Mouse (Mus musculus) fat pad, adult 2 months (tissue): ENCODE data around the gene Tmc5.
A peak's percentile ranks its signal among the peaks of the same experiment; 100 is the strongest.

ENCODE experiments used
- DNase-seq: peaks from one replicate; pipeline ENCODE4 v3.0.0-alpha.2; 2011; ENCODE audit warnings: low read depth, low spot score; ENCODE audit errors: extremely low read depth

The Tmc5 gene

DNA sequence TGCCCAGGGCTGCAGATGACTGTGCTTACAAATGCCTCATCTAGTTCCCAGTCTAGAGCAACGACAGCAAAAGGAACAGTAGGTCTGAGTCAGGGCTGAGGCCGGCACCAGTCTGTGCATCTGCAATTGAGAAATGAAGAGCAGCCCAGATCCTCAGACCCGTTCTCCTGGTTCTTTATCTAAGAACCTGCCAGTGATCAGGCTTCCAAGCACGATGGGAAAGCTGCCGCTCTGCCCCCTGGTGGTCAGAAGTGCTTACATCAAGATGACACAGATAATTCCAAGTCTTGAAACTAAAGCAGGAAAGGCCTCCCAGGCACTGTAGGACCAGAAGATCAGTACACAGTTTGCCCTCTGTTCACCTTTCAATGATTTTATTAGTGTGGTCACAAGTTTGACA lies 91.1 kb downstream of the Tmc5 start:
- no peak for DNase-seq

DNA sequence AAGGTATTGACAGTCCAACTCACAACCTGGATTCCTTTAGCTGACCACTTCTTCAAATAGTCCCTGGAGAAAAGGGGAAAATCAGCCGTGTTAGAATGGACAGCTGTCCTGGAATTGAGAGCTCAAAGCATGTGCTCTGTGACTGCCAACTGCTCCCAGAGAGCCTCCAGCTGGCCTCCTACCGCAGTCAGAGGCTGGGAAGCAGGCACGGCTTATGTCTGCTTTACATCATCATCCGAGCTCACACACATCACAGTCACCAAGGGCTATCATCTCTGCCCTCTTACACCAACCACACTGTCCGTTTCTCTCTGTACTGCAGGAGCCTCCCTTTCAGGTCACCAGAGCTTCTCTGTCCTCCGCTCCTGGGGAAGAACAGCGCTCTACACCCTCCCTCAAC lies 92.0 kb downstream of the Tmc5 start:
- no peak for DNase-seq

DNA sequence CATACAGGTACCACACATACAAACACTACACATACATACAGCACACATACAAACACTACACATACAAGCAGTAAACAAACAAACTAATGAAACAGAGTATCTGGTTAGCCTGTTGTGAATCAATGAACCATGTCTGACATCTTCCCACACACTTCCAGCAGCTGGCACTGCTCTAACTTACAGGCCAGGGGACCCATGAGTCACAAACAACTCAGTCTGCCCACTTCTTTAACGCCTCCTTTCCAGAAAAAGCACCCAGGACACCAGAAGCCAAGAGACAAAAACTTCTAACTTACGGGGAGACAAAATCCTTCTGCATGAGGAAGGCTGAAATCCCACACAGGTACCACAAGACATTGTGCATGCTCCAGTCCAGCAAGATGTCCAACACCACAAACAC lies 94.2 kb downstream of the Tmc5 start:
- DNase-seq: no peak

DNA sequence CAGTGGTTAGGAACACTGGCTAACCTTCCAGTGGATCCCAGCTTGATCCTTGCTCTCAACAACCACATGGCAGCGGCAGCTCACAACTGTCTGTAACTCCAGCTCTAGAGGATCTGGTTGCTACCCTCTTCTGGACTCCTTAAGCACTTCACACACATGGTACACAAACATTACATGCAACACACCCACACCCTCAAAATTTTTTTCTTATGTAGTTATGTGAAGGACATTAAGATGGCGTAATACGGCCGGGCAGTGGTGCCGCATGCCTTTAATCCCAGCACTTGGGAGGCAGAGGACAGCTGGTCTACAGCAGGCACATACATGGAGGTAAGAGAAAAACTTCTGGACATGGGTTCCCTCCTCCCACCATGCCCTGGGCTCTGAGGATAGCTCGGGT lies 99.0 kb downstream of the Tmc5 start:
- DNase-seq: no peak

DNA sequence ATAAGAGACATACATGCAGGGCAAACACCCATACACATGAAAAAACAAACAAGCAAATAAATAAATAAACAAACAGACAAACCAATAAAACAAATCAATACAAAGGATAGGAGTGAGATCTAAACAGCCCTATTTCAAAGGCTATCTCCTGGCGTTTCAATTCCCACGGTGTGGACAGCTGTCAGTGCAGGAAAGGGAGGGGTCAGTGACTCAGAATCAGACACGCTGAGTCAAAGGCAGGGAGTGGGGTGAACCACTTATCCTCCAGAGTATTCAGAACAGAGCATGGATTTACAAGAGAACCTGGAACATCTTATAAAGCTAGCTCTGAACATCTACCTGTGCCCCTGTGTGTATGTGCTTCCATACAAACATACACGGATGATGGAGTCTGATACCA lies 100.1 kb downstream of the Tmc5 start:
- no peak for DNase-seq

DNA sequence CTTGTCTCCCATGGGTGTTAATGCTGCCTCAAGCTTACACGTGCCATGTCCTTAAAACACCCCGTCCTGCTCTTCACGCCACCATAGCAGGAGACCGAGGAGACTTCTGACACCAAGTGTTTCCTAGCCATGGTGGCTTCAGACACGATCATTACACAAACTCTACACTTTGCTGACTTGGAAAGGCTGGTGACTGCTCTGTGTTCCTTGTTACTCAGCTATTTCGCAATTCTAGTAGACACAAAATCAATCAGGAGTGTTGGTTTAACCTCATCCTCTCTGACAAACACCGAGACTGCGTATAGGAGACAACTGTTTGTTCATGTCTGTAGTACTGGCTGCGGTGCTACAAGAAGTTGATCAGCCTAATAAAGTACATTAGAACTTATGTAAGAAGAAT lies 101.8 kb downstream of the Tmc5 start:
- DNase-seq: no peak

DNA sequence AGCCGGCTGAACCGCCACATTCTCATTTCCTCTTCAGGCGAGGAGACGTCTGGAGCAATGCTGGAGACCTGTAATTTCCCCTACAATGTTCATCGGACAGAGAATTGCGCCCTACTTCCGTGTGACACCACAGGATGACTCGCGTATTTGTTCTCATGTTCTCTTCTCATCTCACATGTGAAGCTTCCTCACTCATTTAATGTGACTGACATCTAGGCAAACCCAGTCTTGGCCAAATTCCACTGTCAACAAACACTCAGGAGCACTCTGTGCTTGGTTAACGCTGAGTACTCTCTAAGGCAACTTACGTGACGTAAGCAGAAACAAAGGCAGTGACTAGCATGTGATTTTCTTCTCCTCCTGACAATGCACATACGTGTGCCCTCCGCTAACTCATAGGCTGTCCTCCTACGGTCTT lies 106.1 kb downstream of the Tmc5 start:
- DNase-seq: no peak

DNA sequence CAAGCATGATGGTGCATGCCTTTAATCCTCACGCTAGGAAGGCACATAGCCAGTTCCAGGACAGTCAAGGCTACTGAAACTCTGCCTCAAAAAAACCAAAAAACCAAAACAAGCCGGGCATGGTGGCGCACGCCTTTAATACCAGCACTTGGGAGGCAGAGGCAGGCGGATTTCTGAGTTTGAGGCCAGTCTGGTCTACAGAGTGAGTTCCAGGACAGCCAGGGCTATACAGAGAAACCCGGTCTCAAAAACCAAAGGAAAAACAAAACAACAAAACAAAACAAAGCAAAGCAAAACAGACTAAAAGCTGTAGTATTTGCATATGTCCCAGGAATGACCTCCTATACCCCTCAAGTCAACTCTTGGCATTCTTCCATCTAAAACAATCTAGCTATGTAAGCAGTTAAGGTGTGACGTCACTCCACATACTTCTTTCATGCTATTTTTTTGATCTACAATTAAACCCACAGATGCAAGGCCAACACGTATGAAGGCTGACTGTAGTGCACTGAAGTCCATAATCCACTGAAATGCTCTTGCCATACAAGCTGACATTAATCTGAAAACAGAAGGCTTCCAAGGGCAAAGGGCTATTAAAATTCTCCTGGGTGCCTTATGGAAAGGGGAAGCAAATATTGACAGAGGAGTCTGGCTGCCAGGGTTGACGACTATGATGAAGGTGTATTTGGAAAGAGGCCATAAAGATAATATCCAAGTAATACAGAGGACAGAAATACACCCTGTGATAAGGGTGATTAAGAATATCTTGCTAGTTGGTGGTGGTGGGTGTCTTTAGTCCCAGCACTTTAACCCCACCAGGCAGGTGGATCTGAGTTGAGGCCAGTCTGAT lies 107.1 kb downstream of the Tmc5 start:
- DNase-seq: no peak

DNA sequence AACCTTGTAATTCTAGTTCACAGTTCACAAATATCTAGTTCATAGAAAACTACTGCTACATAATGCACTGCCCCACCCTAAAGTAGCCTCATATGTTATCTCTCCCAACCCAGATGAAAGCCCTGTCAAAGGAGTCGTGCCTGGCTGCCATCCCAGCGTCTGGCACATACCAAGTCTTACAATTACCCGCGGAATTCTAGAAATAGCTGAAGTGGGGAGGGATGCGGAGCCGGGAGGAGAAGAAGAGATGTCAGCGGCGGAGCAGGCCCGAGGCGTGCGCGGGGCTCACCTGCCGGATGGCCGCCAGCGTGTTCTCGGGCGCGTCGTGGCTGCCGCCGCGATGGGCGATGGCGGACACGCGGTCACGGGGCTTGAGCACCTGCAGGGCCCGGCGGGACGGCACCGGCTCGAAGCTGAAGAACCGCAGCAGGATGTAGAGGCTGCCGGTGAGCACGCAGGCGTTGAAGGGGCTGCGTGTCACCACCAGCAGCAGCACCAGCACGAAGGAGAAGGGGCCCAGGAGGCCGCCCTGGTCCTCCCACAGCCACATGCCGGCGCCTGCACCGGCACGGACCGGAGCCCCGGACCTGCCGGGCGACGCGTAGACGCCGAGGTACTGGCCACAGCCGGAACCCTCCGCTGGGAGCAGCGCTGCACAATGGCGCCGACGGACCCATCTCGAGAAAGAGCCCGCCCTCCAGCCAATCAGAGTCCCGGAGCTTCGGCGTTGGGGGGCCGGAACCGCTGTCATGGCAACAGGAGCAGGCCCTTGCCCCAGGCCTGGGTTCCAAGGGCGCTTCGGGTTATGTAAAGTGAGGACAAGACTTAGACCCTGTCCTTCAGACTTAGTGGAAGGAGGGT lies 108.2 kb downstream of the Tmc5 start, which contains the start of gene Gde1:
TSS of gene Gde1 (minus strand) at position 678 of the 861 bp plus-strand sequence.
- DNase-seq: no peak

DNA sequence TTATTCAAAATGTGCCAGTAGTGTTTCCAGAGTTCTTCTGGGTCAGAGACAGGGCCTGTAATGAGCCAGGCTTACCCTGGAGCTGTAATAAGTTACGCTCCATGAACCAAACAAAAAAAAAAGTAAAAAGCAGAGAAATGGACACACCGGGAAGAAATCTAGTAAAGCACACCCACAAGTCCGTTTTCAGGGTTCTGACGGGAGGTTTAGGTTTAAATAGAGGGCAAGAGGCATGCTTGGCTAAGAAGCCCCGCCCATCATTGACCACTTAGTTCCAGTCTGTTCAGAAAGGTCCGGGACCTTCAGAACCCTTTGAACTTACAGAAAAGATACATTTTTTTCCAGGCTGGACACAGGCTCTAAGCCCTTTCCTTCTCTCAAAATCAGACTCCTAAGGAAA lies 109.0 kb downstream of the Tmc5 start:
- DNase-seq: no peak

DNA sequence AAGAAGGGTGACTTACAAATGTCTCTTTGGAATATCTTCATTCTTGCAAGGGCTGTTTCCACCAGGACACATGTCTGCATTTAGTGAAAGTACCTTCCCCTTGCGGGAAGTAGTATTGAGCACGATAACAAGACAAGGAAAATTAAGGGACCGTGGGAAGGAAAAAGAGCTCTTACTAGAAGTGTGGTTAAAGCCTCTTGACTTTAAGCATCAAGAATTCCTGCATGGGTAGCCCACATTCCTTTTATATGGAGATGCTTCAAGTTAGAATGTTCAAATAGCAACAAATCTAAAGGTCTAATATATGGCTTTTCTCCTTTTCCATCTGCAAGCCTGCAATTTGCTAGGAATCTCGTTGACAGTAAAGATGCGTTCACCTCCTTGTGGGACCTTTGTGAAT lies 109.4 kb downstream of the Tmc5 start:
- no peak for DNase-seq

DNA sequence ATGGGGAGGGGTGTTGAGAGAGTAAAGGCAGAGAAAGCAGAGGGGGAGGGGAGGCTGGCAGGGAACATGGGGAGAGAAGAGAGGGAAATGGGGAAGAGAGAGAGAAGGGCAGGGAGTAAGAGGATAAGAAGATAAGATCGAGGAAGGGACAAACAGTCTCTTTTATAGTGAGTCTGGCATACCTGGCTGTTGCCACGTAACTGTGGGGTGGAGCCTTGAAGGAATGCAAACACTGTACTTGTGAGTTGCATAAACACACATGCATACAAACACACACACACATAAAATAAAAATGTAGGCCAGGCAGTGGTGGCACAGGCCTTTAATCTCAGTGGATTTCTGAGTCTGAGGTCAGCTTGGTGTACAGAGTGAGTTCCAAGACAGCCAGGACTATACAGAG lies 110.1 kb downstream of the Tmc5 start:
- DNase-seq: no peak

DNA sequence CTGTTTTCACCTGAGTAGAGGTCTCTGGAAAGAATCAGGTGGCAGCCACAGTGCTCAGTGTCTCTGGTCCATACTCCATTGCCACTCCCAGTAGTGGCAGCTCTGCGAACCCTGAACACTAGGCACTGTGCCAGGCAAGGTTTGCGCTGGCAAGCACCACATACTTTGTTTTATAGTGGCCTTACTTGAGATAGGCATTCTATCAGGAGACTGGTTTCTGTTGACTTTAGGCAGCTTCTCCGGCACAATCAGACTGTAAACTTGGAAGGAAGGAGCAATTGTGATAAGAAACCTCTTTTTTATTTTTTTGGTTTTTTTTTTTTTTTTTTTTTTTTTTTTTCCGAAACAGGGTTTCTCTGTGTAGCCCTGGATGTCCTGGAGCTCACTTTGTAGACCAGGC lies 110.9 kb downstream of the Tmc5 start:
- DNase-seq: no peak

DNA sequence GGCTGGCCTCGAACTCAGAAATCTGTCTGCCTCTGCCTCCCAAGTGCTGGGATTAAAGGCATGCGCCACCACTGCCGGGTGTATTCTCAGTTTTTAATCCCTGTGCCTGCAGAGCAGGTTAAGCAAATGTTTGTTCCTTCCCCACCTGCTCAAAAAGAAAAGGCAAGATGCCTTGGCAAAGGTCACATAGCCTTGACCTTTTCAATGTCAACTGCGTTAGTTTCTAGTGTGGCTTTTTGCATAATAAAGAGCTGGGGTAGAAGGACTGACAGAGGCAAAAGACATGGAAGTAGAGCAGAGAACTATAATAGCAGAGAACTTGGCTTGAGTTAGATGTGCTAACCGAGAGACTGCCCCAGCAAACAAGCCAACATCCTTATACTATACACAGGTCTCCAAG lies 113.7 kb downstream of the Tmc5 start:
- no peak for DNase-seq

DNA sequence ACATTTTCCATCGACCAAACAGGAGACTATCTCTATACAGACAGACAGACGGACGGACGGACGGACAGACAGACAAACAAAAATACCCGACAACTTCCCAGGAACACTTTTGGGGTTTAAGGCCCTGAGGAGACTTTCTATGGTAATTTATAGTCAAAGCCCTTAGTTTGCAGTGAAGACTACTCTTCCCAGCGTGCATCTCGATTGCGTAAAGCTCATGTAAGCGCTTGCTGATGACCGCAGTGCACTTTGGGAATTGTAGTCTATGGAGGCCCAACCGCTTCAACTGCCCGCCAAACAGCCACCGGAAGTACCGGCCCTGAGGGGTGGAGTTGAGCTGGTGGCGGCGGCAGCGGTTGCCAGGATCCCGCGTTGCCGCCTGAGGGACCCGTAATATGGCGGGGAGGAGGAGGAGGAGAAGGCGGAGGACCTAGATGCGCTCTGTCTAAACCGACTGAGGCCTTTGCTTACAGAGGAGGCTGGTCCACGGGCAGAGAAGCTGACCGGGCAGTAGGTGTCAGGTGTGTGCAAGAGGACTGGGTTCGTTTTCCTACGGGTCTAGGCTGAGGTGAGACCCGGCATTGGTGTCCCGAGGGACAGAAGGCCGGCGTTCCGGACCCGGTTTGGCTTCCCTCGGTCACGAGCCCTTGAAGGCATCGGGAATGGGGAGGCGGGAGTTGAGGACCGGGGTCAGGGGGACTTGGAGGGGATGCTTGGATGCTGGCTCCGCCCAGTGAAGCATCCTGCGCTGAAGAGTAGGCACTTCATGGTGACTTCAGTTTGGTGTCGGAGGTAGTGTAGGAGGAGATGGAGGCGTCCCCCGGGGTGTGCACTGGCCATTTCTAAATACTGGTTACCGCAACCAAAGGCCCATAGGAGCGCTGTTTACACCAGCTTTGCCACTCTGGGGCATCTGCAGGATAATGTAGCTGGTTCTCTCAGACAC lies 115.4 kb downstream of the Tmc5 start, which contains the start of gene Ccp110:
TSS of gene Ccp110 (plus strand) at position 325 of the 946 bp plus-strand sequence.
- no peak for DNase-seq

DNA sequence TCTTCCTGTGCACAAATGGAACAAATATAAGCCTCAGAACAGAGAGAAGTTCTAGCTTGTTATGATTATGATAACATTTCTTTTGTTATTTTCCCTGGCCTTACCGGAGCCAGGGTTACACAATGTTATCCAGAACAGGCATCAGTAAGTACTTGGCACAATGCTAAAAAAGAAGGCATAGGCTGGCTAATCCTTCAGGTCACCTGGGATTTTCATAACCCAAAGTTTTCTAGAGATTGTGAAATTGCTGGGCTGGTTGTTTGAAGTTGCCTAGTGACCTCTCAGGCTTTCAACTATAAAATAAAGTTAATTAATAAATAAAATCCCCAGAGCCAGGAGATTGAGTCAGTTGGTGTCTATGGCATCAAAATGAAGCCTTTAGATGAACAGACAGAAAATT lies 117.8 kb downstream of the Tmc5 start:
- DNase-seq: peak; percentile 84

DNA sequence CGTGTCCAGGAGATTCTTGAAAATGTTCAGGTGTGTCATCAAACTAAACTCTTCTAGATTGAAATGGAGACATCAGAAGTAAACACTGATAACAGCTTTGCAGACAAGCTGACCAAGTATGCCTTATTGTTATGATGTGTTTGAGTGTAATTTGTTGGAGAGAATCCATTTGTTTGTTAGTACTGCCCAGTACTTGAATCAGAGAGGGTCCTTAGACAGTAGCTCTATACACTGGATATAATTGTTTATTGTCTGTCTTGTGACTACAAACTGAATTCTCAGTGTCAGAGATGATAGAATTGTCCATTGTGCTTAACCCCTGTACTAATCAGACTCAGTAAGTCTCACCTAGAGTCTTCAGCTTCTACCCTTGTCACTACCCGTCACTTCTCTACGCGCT lies 121.0 kb downstream of the Tmc5 start:
- DNase-seq: no peak

DNA sequence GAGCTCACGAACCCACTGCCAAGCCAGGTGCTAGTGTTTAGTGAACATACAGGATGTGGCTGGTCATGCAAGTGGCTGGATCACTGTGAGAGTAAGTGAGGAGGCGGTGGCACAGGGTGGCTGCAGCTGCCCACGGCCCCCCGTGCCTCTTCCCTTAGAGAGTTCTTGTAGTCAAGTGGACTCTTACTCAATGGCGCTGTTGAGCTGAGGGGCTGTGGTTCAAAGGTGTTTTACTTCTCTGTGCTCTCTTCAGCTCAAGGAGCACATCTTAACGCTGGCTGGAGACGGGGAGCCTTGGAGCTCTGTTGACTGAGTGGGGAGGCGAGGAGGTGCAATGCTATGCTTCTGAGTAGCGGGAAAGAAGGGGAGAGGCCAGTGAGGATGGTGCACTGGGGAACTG lies 126.8 kb downstream of the Tmc5 start:
- DNase-seq: no peak
